Mouse (Mus musculus) NIH3T3 (cell line): ENCODE measurements at regions not wholly inside any gene's neighbourhood (a gene's known extent, or its start where the extent isn't known, plus 50 kb on each side); places are given as distances from the start of the nearest gene placed in this dataset.

Experiments
- DNase-seq: peaks from one replicate; pipeline ENCODE4 v3.0.0-alpha.2; 2012; ENCODE audit warnings: low read depth

GRCm38 (mm10) chr2:128431751-128432150, 159.3 kb upstream of the Spdye4c start:
- peak; percentile 28 for DNase-seq

- no peak for DNase-seq
Observed at GRCm38 (mm10) chr2:128432741-128433140, 158.3 kb upstream of the Spdye4c start.

GRCm38 (mm10) chr2:128433553-128434081, 157.4 kb upstream of the Spdye4c start:
- DNase-seq: no peak

GRCm38 (mm10) chr2:128434200-128434977, 156.6 kb upstream of the Spdye4c start:
- no peak for DNase-seq

GRCm38 (mm10) chr2:128436378-128436777, 154.6 kb upstream of the Spdye4c start:
- no peak for DNase-seq

- DNase-seq: no peak
Observed at GRCm38 (mm10) chr2:128437698-128438097, 153.3 kb upstream of the Spdye4c start.

- DNase-seq: no peak
Observed at GRCm38 (mm10) chr2:128438161-128438822, 152.7 kb upstream of the Spdye4c start.

- no peak for DNase-seq
Observed at GRCm38 (mm10) chr2:128438897-128439296, 152.1 kb upstream of the Spdye4c start.

GRCm38 (mm10) chr2:128444599-128445011, 146.4 kb upstream of the Spdye4c start:
- no peak for DNase-seq

GRCm38 (mm10) chr2:128445443-128445842, 145.6 kb upstream of the Spdye4c start:
- no peak for DNase-seq

GRCm38 (mm10) chr2:128449294-128449693, 141.7 kb upstream of the Spdye4c start:
- DNase-seq: no peak

GRCm38 (mm10) chr2:128450045-128450444, 141.0 kb upstream of the Spdye4c start:
- DNase-seq: no peak

- DNase-seq: no peak
Observed at GRCm38 (mm10) chr2:128451554-128452239, 139.3 kb upstream of the Spdye4c start.

- peak; percentile 40 for DNase-seq
Observed at GRCm38 (mm10) chr2:128452582-128452981, 138.4 kb upstream of the Spdye4c start.

GRCm38 (mm10) chr2:128454509-128454908, 136.5 kb upstream of the Spdye4c start:
- no peak for DNase-seq

GRCm38 (mm10) chr2:128457591-128458209, 133.3 kb upstream of the Spdye4c start:
- peak; percentile 74 for DNase-seq

GRCm38 (mm10) chr2:128465214-128465984, 125.6 kb upstream of the Spdye4c start:
- DNase-seq: peak; percentile 30

GRCm38 (mm10) chr2:128467490-128468245, 123.3 kb upstream of the Spdye4c start:
- DNase-seq: peak; percentile 84

GRCm38 (mm10) chr2:128468323-128468722, 122.7 kb upstream of the Spdye4c start:
- DNase-seq: no peak

- peak; percentile 14 for DNase-seq
Observed at GRCm38 (mm10) chr2:128470351-128470750, 120.7 kb upstream of the Spdye4c start.
